Mouse (Mus musculus) cerebellum, adult 9-10 months (tissue): ENCODE measurements around the gene Sphk1.
"Not testable (repeated sequence)": the region's sequence is repeated elsewhere in the genome, so short reads cannot be mapped to it uniquely, and the experiment has no call there.

Source experiments
- DNase-seq: peaks from one replicate; pipeline ENCODE4 v3.0.0; 2022

The Sphk1 gene

DNA sequence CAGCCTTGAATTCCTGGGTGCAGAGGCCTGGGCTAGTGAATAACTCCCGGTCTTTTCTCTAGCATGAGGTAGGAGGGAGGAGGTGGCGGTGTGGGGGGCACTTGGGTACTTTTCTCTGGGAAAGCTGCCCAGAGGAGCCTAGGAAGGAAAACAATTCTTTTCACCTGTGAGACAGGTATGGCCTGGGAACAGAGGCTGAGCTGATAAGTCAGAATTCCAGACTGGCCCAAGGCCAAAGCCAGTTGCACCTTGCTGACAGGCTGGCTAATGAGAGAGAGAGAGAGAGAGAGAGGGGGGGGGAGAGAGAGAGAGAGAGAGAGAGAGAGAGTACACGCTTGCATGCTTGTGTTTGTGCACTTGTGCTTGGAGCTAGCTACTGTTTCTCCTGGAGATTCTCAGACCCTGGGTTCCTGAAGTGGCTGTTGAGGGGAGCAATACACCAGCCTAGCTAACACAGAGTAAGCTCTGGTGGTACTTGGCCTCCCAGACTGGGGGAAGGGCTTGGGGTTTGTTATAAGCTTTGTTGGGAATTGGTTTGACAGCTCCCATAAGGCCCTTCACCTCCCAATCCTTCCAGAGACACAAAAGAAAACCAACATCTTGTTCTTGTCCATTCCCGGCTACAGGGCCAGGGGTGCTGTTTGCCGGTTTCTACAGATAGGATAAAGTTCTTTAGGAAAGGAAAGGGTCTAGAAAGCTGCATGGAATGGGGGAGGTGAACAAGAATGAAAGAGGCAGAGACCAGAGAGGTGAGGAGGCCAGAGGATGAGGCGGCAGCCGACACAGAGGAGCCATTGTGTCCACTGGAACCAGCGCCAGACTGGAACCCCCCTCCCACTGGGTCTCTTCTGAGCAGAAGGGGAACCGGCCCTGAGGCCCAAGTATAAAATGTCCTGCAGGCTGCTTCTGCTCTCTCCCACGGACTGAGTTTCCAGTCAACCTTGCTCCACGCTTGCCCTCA is at the start of gene Sphk1:
TSS of gene Sphk1 (plus strand) at position 739 of the 961 bp plus-strand sequence.
- no peak for DNase-seq

DNA sequence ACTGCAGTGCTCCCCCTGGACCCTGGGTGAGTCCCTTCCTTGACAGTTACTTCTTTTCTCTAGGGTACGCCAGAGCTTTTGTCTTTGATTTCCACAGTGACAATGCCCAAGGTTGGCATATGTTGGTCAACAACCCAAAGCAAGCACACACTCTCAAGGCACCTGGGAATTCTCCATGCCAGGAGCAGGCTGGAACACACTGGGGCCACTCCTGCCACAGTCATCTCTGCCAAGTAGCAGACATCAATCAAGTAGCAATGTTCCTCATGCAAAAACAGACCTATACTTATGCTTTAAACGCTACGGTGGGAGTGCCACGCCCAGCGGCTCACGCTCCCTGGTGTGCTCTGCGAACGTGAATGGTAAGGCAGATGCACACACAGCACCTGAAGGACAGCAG is 49.8 kb upstream of the Sphk1 start:
- DNase-seq = no peak

DNA sequence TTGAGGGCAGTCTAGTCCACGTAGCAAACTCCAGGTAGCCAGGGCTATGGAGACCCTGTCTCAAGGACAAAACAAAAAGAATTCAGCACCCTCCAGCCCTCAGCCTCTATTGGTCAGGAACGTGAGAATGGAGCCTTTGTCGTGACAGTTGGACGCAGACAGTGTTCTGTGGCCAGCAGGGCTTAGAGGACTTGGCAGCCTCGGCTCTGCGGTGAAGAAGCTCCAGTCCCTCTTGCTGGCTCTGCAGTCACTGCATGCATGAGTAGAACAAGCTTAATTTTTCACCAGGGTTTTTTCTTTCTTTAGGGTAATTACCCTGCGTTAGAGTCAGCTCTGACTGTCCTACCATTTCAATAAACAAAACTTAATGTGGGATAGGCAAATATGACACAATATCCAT is 48.9 kb upstream of the Sphk1 start:
- DNase-seq = no peak

DNA sequence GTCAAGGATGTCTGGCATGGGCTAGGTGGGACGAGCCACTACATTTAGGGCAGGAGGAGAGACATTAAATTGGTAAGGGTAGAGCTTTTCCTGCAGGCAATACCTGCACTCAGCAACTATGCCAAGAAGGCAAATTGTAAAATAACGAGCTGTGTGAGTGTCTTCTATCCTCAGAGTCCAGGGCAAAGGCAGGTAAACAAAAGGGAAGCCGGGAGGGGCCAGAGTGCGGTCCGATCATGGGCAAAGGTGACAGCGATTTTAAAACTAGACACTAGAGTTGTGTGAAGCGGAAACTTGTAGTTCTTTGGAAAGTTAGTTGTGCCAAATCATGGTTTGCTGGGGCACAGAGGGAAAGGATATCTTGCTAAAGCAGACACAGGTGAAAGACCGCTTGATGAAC is 46.5 kb upstream of the Sphk1 start:
- no peak for DNase-seq

DNA sequence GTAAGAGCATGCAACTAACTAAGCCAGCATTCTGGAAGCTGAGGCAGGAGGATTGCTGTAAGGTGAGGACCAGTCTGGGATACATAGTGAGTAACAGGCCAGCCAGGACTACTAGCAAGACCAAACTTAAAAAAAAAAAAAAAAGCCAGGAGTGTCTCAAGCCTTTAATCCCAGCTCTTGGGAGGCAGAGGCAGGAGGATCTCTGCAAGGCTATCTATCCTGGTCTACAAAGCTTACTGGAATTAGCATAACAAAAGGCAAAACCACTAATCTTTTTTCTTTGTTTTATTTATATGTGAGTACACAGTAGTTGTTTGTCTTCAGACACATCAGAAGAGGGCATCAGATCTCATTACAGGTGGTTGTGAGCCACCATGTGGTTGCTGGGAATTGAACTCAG is 42.5 kb upstream of the Sphk1 start:
- DNase-seq = no peak

DNA sequence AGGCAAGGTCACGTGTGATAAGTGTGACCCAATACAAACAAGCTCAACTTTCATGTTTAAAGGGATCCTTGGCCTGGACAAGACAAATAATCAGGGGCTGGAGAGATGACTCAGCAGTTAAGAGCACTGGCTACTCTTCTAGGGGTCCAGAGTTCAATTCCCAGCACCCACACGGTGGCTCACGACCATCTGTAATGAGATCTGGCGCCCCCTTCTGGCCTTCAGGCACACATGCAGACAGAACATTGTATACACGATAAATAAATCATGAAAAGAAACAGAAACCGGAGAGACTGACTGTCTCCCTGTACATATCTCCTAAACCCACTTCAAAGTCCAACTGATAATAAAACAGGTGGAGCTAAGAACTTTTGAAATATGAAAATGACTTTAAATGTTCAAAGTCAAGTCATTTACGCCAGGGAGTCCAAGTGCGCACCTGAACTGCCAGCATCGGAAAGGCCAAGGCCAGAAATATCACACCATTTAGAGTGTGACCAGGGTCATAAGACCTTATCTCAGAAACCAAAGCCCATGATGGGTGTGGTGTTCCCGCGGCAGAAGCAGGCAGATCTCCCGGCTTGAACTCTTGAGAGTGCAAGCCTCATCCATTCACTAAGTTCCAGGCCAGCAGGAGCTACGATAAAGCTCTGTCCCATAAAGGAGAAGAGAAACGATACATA is 41.9 kb upstream of the Sphk1 start:
- no peak for DNase-seq

DNA sequence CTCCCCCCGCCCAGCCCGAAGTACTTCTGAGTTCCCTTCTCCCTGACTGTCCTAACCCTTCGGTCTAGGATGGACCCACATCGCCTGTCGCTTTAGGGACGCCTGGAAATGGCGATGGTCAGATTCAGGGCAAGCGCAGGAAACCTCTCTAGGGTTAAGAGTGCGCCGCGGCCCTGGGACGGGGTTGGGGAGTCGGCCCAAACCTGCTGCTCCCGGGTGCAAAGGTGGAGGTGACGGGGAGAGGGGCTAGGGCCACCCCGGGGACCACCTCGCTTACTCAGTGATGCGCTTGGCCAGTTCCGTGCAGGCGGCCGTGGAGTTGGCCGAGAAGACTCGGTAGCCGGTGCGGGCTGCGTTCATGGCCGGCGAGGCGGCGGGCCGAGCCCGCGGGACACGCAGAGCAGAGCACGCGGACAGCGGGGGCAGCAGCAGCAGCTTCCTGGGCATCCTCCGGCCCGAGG is 40.9 kb upstream of the Sphk1 start:
- no peak for DNase-seq

- peak; percentile 87 for DNase-seq
Measured at GRCm38 (mm10) chr11:116490232-116491107, 40.3 kb upstream of the Sphk1 start.

DNA sequence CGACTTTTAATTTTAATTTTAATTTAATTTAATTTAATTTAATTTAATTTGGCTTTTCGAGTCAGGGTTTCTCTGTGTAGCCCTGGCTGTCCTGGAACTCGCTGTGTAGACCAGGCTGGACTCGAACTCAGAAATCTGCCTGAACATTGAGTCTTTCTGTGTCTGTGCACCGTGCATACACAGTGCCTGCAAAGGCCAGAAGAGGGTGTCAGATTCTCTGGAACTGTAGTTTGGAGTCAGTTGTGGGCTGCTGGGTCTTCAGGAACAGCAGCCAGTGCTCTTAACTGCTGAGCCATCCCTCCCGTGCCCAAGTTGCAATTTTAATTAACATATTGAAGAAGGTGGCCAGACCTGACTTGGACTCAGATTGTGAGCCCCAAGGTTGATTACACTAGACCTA is 39.4 kb upstream of the Sphk1 start:
- DNase-seq = no peak

DNA sequence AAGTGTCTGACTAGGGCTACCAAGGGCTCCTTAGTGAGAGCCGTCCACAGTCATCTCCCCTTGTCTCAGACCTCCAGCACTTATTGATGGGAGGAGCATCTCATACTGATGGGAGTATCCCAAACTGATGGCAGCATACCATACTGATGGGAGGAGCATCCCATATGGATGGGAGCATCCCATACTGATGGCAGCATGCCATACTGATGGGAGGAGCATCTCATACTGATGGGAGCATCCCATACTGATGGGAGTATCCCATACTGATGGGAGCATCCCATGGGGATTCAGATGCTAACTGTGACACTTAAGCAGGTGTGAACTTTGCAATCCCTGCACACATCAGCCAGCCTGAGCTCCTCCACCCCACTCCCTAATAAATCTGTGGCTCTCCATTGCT is 38.2 kb upstream of the Sphk1 start:
- not testable (repeated sequence) for DNase-seq

DNA sequence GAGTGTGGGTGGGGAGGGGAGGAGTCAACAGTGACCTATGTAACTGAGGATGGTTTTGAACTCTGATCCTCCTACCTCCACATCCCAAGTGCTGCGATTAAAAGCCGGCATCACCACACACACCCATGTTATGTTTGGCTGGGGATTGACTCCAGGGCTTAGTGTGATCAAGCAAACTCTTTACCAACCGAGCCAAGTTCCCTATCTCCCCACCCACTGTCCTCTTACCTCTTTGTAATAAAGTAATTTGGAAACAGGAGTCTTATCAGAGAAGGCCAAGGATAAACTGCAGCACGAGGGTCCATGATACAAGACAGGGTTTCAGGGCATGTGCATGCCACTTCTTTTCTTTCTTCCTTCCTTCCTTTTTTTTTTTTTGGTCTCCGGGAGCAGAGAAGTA is 37.5 kb upstream of the Sphk1 start:
- DNase-seq = no peak

DNA sequence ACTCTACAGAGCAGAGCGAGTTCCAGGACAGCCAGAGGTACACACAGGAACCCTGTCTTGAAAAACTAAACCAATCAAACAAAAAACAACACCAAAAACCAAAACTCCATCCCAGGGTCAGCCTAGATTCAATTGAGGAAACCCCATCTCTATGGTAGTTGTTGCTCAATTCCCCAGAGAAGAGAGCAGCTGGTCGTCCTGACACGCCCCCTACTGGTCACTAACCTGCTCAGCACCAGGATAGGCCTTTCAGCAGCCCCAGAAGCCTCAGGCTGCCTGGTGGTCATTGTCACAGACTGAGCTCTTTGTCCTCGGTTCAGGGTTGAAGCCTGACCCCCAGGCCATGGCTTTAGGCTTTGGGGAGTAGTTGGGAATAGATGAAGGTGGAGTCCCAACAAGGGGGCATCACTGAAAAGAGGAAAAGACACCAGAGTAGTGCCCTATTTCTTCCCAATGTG is 36.9 kb upstream of the Sphk1 start, which contains the start of gene Prpsap1:
TSS of gene Prpsap1 (minus strand) at position 408 of the 458 bp plus-strand sequence.
- DNase-seq = no peak

- no peak for DNase-seq
Measured at GRCm38 (mm10) chr11:116494474-116495174, 36.1 kb upstream of the Sphk1 start.

- no peak for DNase-seq
Measured at GRCm38 (mm10) chr11:116497313-116497712, 33.4 kb upstream of the Sphk1 start.

DNA sequence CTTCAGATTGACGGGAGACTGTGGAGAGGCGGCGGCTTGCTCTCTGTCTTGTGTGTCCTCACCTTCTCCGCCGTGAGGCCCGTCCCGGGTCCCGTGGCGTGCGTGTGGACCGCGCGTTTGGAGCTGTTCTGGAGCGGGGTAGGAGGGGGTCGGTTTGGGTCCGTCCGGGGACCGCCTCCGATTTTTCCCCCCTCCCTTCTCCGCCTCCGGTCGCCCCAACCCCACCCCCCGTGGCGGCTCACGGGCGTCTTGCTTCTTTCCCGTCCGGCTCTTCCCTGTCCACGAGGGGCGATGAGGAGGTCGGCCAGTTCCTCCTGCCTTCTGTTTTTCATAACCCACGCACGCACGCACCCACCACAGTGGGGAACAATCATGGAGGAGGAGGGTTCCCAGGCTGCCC is 32.1 kb upstream of the Sphk1 start:
- no peak for DNase-seq

DNA sequence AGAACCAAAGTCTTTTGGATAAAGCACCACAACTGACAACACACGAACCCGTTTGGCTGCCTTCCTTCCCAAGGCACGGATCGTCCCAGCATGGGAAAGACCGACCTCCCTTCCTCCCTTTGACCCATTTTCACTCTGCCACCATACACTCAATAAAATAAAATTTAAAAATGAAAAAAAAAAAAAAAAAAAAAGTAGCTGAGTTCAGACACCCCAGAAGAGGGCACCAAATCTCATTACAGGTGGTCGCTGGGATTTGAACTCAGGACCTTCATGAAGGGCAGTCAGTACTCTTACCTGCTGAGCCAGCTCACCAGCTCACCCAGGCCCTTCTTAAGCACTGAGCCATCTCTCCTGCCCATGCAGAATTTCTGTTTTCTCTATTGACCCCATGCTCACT is 31.7 kb upstream of the Sphk1 start:
- DNase-seq = no peak

DNA sequence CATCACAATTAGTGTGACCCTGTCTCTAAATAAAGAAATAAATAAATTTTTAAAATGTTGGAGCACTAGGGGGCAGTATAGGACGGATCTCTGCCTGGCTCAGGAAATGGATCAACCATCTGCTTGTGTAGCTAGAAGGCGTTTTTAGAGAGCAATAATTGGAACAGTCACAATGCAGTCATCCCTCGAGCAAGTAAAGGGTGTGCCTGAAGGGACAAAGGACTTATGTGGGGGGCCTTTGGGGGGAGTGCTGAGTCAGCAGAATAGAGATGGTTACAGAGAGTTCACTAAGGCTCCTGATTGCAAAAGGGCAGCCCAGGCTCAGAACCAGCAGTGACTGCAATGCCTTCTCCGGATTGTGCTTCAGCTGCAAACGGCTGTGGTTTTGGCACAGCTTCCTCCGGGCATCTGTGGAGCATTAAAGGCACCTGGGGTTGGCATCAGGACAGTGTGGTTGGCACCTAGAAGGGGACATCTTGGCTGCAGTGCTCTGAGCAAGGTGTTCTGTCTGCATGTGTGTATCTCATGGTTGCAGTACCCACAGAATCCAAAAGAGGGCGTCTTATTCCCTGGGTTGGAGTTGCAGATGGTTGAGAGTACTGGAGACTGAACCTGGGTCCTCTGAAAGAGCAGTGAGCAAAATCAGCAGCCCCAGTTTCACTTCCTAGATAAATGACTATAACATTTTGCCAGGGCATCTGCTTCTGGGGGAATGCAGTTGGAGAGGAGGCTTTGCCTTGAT is 29.5 kb upstream of the Sphk1 start:
- peak; percentile 78 for DNase-seq

DNA sequence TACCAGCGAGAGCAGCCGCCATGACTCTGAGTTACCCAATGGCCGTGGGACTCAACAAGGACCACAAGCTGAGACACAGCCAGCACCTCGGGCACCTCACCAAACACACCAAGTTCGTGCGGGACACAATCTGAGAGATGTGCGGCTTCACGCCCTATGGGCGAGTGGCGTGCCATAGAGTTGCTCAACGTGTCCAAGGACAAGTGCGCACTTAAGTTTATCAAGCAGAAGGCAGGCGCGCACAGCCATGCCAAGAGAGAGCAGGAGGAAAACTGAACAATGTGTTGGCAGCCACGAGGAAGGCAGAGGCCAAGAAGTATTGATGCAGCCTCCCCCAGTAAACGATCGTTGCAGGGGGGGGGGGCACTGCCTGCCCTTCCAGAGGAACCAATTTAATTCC is 26.2 kb upstream of the Sphk1 start:
- DNase-seq = no peak

- DNase-seq = no peak
Measured at GRCm38 (mm10) chr11:116505573-116505972, 25.2 kb upstream of the Sphk1 start.

DNA sequence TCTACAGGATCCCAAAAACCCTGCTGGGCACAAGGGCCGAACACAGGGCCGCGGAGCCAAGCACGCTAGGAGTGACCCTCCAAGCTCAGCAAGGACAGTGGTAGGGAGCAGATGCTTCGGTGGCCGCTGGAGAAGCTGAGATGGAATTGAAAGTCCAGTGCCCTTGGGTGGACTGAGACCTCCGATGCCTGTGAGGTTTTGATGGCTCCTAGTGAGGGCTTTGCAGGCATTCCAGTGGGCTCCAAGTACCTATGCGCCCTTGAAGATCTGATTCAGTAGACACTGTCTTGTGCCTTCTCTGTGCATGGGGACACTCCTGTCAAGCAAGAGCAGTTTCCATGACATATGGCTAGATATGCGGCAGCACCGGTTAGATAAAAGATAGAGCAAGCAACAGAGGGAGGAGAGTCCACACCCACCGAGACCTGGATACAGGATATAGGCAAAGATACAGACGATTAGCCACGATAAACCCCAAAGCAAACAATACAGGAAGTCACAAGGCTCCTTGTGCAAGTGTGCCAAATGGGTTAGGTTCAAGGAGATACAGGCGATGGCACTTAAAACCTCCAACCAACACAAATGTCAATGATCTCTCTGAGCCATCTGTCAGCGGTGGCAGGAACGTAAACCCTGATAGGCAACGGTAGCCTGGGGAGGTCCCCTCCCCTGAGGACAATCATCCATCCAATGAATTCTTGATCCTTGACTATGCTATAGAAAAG is 24.4 kb upstream of the Sphk1 start:
- no peak for DNase-seq

DNA sequence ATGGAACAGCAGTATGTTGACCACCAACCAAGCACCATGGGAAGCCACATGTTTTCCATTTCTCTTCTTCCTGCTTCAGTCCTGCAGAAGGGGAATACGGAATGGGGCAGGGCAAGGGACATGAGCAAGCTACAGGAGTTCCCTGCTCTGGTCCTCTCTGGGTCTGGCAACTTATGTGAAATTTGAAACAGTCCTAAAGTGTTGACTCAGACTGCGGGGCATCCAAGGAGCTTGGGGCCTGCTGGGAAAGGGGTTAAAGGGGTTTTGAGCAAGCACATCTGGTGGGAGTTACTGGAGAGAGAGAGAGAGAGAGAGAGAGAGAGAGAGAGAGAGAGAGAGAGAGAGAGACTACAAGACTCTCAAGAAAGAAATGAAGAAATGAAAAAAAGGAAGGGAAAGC is 22.0 kb upstream of the Sphk1 start:
- DNase-seq = no peak
